Mouse (Mus musculus) spleen, embryonic (tissue): ENCODE data around the gene Spred3.
"Not testable (repeated sequence)": the region's sequence is repeated elsewhere in the genome, so short reads cannot be mapped to it uniquely, and the experiment has no call there.

ENCODE experiments used
- CTCF ChIA-PET: fragments of 350-600 bp; sonication (Branson Sonifier 250); formaldehyde crosslinking; loops from one replicate; lab custom pipeline; 2022; lab: Charles Lee

Gene Spred3

GRCm38 (mm10) chr7:29169231-29170065, 763 bp downstream of the Spred3 start:
- CTCF ChIA-PET: interaction anchor here (0.6 kb wide), 2 partner anchors 18 to 67 kb away, joined by 3 to 6 read pairs; no protein-coding TSS in a partner anchor

GRCm38 (mm10) chr7:29168791-29169230, 1.4 kb downstream of the Spred3 start:
- CTCF ChIA-PET: interaction anchor here (0.6 kb wide), 2 partner anchors 17 to 368 kb away, joined by 3 to 5 read pairs; no protein-coding TSS in a partner anchor

GRCm38 (mm10) chr7:29168121-29168695, 2.0 kb downstream of the Spred3 start:
- CTCF ChIA-PET: interaction anchor here (0.6 kb wide), 1 partner anchor 368 kb away, joined by 5 read pairs; no protein-coding TSS in a partner anchor

GRCm38 (mm10) chr7:29167656-29168055, 2.6 kb downstream of the Spred3 start:
- CTCF ChIA-PET: no interaction called here

GRCm38 (mm10) chr7:29162750-29163525, 7.3 kb downstream of the Spred3 start:
- CTCF ChIA-PET: no interaction called here

- CTCF ChIA-PET: no interaction called here
Observed at GRCm38 (mm10) chr7:29162294-29162693, 7.9 kb downstream of the Spred3 start.

- CTCF ChIA-PET: no interaction called here
Observed at GRCm38 (mm10) chr7:29158264-29158663, 11.9 kb downstream of the Spred3 start.

- CTCF ChIA-PET: interaction anchor here (0.6 kb wide), 1 partner anchor 1595 kb away, joined by 3 read pairs; no protein-coding TSS in a partner anchor
Observed at GRCm38 (mm10) chr7:29155838-29156782, 14.1 kb downstream of the Spred3 start, which contains the start of gene Fam98c. TSS of gene Fam98c (minus strand) at chr7:29156234.

- CTCF ChIA-PET: interaction anchor here (0.6 kb wide), 1 partner anchor 268 kb away, joined by 3 read pairs; no protein-coding TSS in a partner anchor
Observed at GRCm38 (mm10) chr7:29155196-29155837, 14.9 kb downstream of the Spred3 start.

- CTCF ChIA-PET: interaction anchor here (0.6 to 0.7 kb wide), 2 partner anchors 21 to 269 kb away, joined by 3 read pairs; no protein-coding TSS in a partner anchor
Observed at GRCm38 (mm10) chr7:29154018-29154720, 16.0 kb downstream of the Spred3 start.

- CTCF ChIA-PET: interaction anchor here (0.5 to 0.6 kb wide), 2 partner anchors 18 to 29 kb away, joined by 3 to 5 read pairs; no protein-coding TSS in a partner anchor
Observed at GRCm38 (mm10) chr7:29151486-29151885, 18.7 kb downstream of the Spred3 start.

- CTCF ChIA-PET: interaction anchor here (0.6 to 0.9 kb wide), 2 partner anchors 11 to 98 kb away, joined by 8 to 9 read pairs; no protein-coding TSS in a partner anchor
Observed at GRCm38 (mm10) chr7:29148771-29149170, 21.4 kb downstream of the Spred3 start.

- CTCF ChIA-PET: no interaction called here
Observed at GRCm38 (mm10) chr7:29146625-29147367, 23.4 kb downstream of the Spred3 start.

- CTCF ChIA-PET: interaction anchor here (0.7 kb wide), 1 partner anchor 133 kb away, joined by 5 read pairs; no protein-coding TSS in a partner anchor
Observed at GRCm38 (mm10) chr7:29144006-29144405, 26.2 kb downstream of the Spred3 start.

- CTCF ChIA-PET: no interaction called here
Observed at GRCm38 (mm10) chr7:29141416-29141815, 28.8 kb downstream of the Spred3 start.

GRCm38 (mm10) chr7:29139237-29139636, 31.0 kb downstream of the Spred3 start:
- CTCF ChIA-PET: not testable (repeated sequence)

GRCm38 (mm10) chr7:29137429-29137828, 32.8 kb downstream of the Spred3 start:
- CTCF ChIA-PET: no interaction called here
